Mouse (Mus musculus): ENCODE data around the gene Cx3cr1.

DNA sequence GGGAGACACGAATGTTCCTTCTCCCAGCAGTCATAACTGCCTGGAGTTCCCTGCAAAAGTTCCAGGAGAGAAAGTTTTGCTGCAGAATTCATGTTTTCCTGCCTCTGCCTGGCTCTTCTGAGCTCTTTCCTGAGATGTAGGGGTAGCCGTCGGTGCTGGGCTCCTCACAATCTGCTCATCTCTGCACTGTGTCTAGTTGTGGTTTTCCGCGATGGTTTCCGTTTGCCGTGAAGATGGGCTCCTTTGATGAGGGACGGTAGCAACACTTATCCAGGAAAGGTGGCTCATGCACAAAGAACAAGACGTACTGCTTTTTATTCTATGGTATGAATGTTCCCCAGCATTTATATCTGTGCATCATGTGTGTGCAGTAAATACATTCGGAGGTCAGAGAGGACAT, 39.3 kb downstream of the Cx3cr1 start:
- TF ChIP-seq POLR2A (IDR thresholded peaks at IDR 0.05; ENCODE audit: low read depth, low read length): no peak
- no peak for TF ChIP-seq CTCF (IDR thresholded peaks at IDR 0.05; ENCODE audit: extremely low read depth, insufficient read depth, insufficient read length, insufficient replicate concordance)

Measured in spleen, adult 2 months (tissue).